Mouse (Mus musculus) lung, postnatal 36 days (tissue): ENCODE measurements around the gene Arhgap31.
A peak's percentile ranks its signal among the peaks of the same experiment; 100 is the strongest.

Source experiments
- DNase-seq: peaks from one replicate; pipeline ENCODE4 v3.0.0; 2022; ENCODE audit warnings: mixed read lengths

Gene Arhgap31

GRCm38 (mm10) chr16:38712581-38713403 is at the start of gene Arhgap31:
Arhgap31 (minus strand) TSS chr16:38713274.
- peak; percentile 95 for DNase-seq

GRCm38 (mm10) chr16:38762401-38762800 is 49.3 kb upstream of the Arhgap31 start:
- DNase-seq = peak; percentile 45

- DNase-seq = peak; percentile 54
Measured at GRCm38 (mm10) chr16:38761972-38762371, 48.9 kb upstream of the Arhgap31 start.

- DNase-seq = no peak
Measured at GRCm38 (mm10) chr16:38760834-38761375, 47.8 kb upstream of the Arhgap31 start.

GRCm38 (mm10) chr16:38760239-38760638 is 47.2 kb upstream of the Arhgap31 start:
- DNase-seq = no peak

- peak; percentile 82 for DNase-seq
Measured at GRCm38 (mm10) chr16:38758104-38758861, 45.2 kb upstream of the Arhgap31 start.

GRCm38 (mm10) chr16:38757626-38758025 is 44.6 kb upstream of the Arhgap31 start:
- no peak for DNase-seq

- no peak for DNase-seq
Measured at GRCm38 (mm10) chr16:38756572-38756971, 43.5 kb upstream of the Arhgap31 start.

- peak; percentile 90 for DNase-seq
Measured at GRCm38 (mm10) chr16:38756177-38756503, 43.1 kb upstream of the Arhgap31 start.

GRCm38 (mm10) chr16:38755452-38756176 is 42.5 kb upstream of the Arhgap31 start:
- DNase-seq = no peak

GRCm38 (mm10) chr16:38753631-38754030 is 40.6 kb upstream of the Arhgap31 start:
- no peak for DNase-seq

- no peak for DNase-seq
Measured at GRCm38 (mm10) chr16:38750803-38751202, 37.7 kb upstream of the Arhgap31 start.

- peak; percentile 89 for DNase-seq
Measured at GRCm38 (mm10) chr16:38743941-38744673, 31.0 kb upstream of the Arhgap31 start.

- DNase-seq = peak; percentile 51
Measured at GRCm38 (mm10) chr16:38742659-38743131, 29.6 kb upstream of the Arhgap31 start.

- peak; percentile 90 for DNase-seq
Measured at GRCm38 (mm10) chr16:38742113-38742658, 29.1 kb upstream of the Arhgap31 start, which contains the start of gene B4galt4. B4galt4 (plus strand) TSS chr16:38742264.

- no peak for DNase-seq
Measured at GRCm38 (mm10) chr16:38741204-38741903, 28.3 kb upstream of the Arhgap31 start.

- peak; percentile 81 for DNase-seq
Measured at GRCm38 (mm10) chr16:38730921-38731320, 17.8 kb upstream of the Arhgap31 start.

- peak; percentile 88 for DNase-seq
Measured at GRCm38 (mm10) chr16:38729610-38730288, 16.7 kb upstream of the Arhgap31 start.

- no peak for DNase-seq
Measured at GRCm38 (mm10) chr16:38729139-38729538, 16.1 kb upstream of the Arhgap31 start.

GRCm38 (mm10) chr16:38728576-38729132 is 15.6 kb upstream of the Arhgap31 start:
- no peak for DNase-seq
